Mouse (Mus musculus): ENCODE data around the gene Gsg1. TPM values are rescaled to one million over a fixed set of nuclear protein-coding genes. Genes with fewer than 3 reads are reported as not detected.

The Gsg1 gene
- total and polyA plus RNA-seq, 3 experiments = not detected

DNA sequence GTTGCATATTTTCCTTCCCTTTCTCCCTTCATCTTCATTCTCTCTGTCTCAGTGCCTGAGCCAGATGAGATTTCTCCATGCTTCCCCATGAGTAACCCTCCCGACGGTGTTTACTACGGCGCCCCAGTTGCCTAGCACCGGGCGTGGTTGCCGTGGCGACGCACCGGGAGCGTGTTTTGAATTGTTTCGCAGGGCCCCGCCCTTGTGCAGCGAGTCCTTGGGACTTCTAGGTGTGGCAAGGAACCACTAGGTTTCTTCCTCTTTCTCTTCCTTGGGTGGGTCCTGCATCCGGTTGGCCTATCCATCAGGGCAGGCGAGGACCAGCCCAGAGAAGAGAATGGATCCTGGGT is 1.4 kb downstream of the Gsg1 start:
- DNase-seq (ENCODE audit: low spot score) = no peak
- ATAC-seq (ENCODE audit: extremely low read depth, insufficient number of reproducible peaks, low FRiP score, poor library complexity, severe bottlenecking) = no peak
- Histone ChIP-seq H3K4me3 (ENCODE audit: low read depth, low read length) (no peak overlapping the region), H3K4me1 (ENCODE audit: insufficient read depth, low read depth, low read length) (no peaks in the 10 kb centered on the region), H3K27me3 (ENCODE audit: insufficient read depth, low read length) (no peaks in the 10 kb centered on the region; the same call in none of the 2 replicates), H3K36me3 (replicated peaks) (no peaks in the 10 kb centered on the region), H3K9me3 (replicated peaks) (peaks cover 28% of the 10 kb centered on the region)
- no peak for TF ChIP-seq TAL1 (conservative IDR thresholded peaks at IDR 0.05; ENCODE audit: low read depth, low read length)
- no peak for TF ChIP-seq GATA1 (IDR thresholded peaks at IDR 0.05; ENCODE audit: borderline replicate concordance, low read length)
- no peak for TF ChIP-seq GATA2 (IDR thresholded peaks at IDR 0.05; ENCODE audit: borderline replicate concordance, low read depth, low read length)
- TF ChIP-seq POLR2AphosphoS5 (IDR thresholded peaks at IDR 0.05; ENCODE audit: insufficient replicate concordance, low read depth, low read length) = no peak

- H3K9me3 ChIP-seq (replicated peaks) = peaks cover 28% of the 10 kb centered on the region
- TF ChIP-seq CTCF (IDR thresholded peaks at IDR 0.05; ENCODE audit: low read depth, low read length) (no peak), POLR2AphosphoS5 (IDR thresholded peaks at IDR 0.05; ENCODE audit: insufficient replicate concordance, low read depth, low read length) (no peak), GATA2 (IDR thresholded peaks at IDR 0.05; ENCODE audit: borderline replicate concordance, low read depth, low read length) (no peak), GATA1 (IDR thresholded peaks at IDR 0.05; ENCODE audit: borderline replicate concordance, low read length) (no peak), TAL1 (conservative IDR thresholded peaks at IDR 0.05; ENCODE audit: low read depth, low read length) (no peak)
- H3K27me3 ChIP-seq (ENCODE audit: insufficient read depth, low read length) = no peaks in the 10 kb centered on the region; the same call in none of the 2 replicates
- no peaks in the 10 kb centered on the region for H3K36me3 ChIP-seq (replicated peaks)
- ATAC-seq (ENCODE audit: extremely low read depth, insufficient number of reproducible peaks, low FRiP score, poor library complexity, severe bottlenecking) (no peak), DNase-seq (ENCODE audit: low spot score) (no peak)
- no peak overlapping the region for H3K4me3 ChIP-seq (ENCODE audit: low read depth, low read length)
- H3K4me1 ChIP-seq (ENCODE audit: insufficient read depth, low read depth, low read length) = no peaks in the 10 kb centered on the region
Observed at GRCm38 (mm10) chr6:135251849-135252727, 2.1 kb downstream of the Gsg1 start.

GRCm38 (mm10) chr6:135250926-135251699 is 3.0 kb downstream of the Gsg1 start:
- Histone ChIP-seq H3K9me3 (replicated peaks) (peaks cover 28% of the 10 kb centered on the region), H3K27me3 (ENCODE audit: insufficient read depth, low read length) (peaks cover under 1% of the 10 kb centered on the region), H3K4me3 (ENCODE audit: low read depth, low read length) (no peak overlapping the region), H3K4me1 (ENCODE audit: insufficient read depth, low read depth, low read length) (no peaks in the 10 kb centered on the region), H3K36me3 (replicated peaks) (no peaks in the 10 kb centered on the region)
- DNase-seq (ENCODE audit: low spot score) (no peak), ATAC-seq (ENCODE audit: extremely low read depth, insufficient number of reproducible peaks, low FRiP score, poor library complexity, severe bottlenecking) (no peak)
- no peak for TF ChIP-seq GATA1 (IDR thresholded peaks at IDR 0.05; ENCODE audit: borderline replicate concordance, low read length)

- Histone ChIP-seq H3K9me3 (replicated peaks) (peaks cover 20% of the 10 kb centered on the region), H3K27me3 (ENCODE audit: insufficient read depth, low read length) (peaks cover 3% of the 10 kb centered on the region; the same call in 1 of the 2 replicates), H3K4me1 (ENCODE audit: insufficient read depth, low read depth, low read length) (no peaks in the 10 kb centered on the region), H3K36me3 (replicated peaks) (no peaks in the 10 kb centered on the region), H3K4me3 (ENCODE audit: low read depth, low read length) (no peak overlapping the region)
- ATAC-seq (ENCODE audit: extremely low read depth, insufficient number of reproducible peaks, low FRiP score, poor library complexity, severe bottlenecking) = no peak
- DNase-seq (ENCODE audit: low spot score) = no peak
- TF ChIP-seq GATA1 (IDR thresholded peaks at IDR 0.05; ENCODE audit: borderline replicate concordance, low read length) = no peak
- TF ChIP-seq CTCF (IDR thresholded peaks at IDR 0.05; ENCODE audit: low read depth, low read length) = 0 out of 2 replicates have a peak, but pooled peaks have one; percentile 16
Observed at GRCm38 (mm10) chr6:135249846-135250531, 4.2 kb downstream of the Gsg1 start.

- Histone ChIP-seq H3K36me3 (replicated peaks) (no peaks in the 10 kb centered on the region), H3K4me3 (ENCODE audit: low read depth, low read length) (no peak overlapping the region), H3K27me3 (ENCODE audit: insufficient read depth, low read length) (peaks cover 10% of the 10 kb centered on the region; the same call in 1 of the 2 replicates), H3K4me1 (ENCODE audit: insufficient read depth, low read depth, low read length) (no peaks in the 10 kb centered on the region), H3K9me3 (replicated peaks) (peaks cover 20% of the 10 kb centered on the region)
- TF ChIP-seq POLR2AphosphoS5 (IDR thresholded peaks at IDR 0.05; ENCODE audit: insufficient replicate concordance, low read depth, low read length) = no peak
- TF ChIP-seq GATA2 (IDR thresholded peaks at IDR 0.05; ENCODE audit: borderline replicate concordance, low read depth, low read length) = no peak
- no peak for TF ChIP-seq GATA1 (IDR thresholded peaks at IDR 0.05; ENCODE audit: borderline replicate concordance, low read length)
- no peak for TF ChIP-seq TAL1 (conservative IDR thresholded peaks at IDR 0.05; ENCODE audit: low read depth, low read length)
- TF ChIP-seq CTCF (IDR thresholded peaks at IDR 0.05; ENCODE audit: low read depth, low read length) = no peak
- no peak for DNase-seq (ENCODE audit: low spot score)
- no peak for ATAC-seq (ENCODE audit: extremely low read depth, insufficient number of reproducible peaks, low FRiP score, poor library complexity, severe bottlenecking)
Observed at GRCm38 (mm10) chr6:135247861-135248260, 6.3 kb downstream of the Gsg1 start.

DNA sequence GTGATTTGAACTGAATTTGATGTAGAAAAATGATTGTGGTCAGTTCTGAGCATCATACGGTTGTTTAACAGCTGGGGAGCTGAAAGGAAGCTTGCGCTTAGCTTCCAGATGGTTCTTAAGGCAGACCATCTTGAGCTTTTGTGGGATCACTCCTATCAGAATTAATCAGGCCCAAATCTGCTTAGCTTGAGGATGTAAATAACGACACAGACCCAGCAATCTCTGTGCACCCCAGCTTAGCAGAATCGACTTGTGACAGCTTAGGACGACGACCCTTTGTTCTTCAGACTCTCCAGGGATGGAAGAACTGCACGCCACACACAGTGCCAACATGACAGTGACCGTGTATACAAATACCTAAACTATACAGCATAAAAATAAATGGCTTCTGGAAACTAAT is 8.6 kb downstream of the Gsg1 start:
- ATAC-seq (ENCODE audit: extremely low read depth, insufficient number of reproducible peaks, low FRiP score, poor library complexity, severe bottlenecking) = no peak
- Histone ChIP-seq H3K27me3 (ENCODE audit: insufficient read depth, low read length) (peaks cover 10% of the 10 kb centered on the region; the same call in 1 of the 2 replicates), H3K4me3 (ENCODE audit: low read depth, low read length) (no peak overlapping the region), H3K4me1 (ENCODE audit: insufficient read depth, low read depth, low read length) (no peaks in the 10 kb centered on the region), H3K36me3 (replicated peaks) (no peaks in the 10 kb centered on the region), H3K9me3 (replicated peaks) (peaks cover 20% of the 10 kb centered on the region)
- TF ChIP-seq CTCF (IDR thresholded peaks at IDR 0.05; ENCODE audit: low read depth, low read length) (no peak), GATA2 (IDR thresholded peaks at IDR 0.05; ENCODE audit: borderline replicate concordance, low read depth, low read length) (no peak), TAL1 (conservative IDR thresholded peaks at IDR 0.05; ENCODE audit: low read depth, low read length) (no peak), GATA1 (IDR thresholded peaks at IDR 0.05; ENCODE audit: borderline replicate concordance, low read length) (no peak), POLR2AphosphoS5 (IDR thresholded peaks at IDR 0.05; ENCODE audit: insufficient replicate concordance, low read depth, low read length) (no peak)
- no peak for DNase-seq (ENCODE audit: low spot score)
